Mouse (Mus musculus): ENCODE data around the gene Pias1. TPM values are rescaled to one million over a fixed set of nuclear protein-coding genes. Genes with fewer than 3 reads are reported as not detected.
A peak's percentile ranks its signal among the peaks of the same experiment; 100 is the strongest.

Pias1 gene
- polyA plus RNA-seq, 1 experiment: 36.5 TPM

DNA sequence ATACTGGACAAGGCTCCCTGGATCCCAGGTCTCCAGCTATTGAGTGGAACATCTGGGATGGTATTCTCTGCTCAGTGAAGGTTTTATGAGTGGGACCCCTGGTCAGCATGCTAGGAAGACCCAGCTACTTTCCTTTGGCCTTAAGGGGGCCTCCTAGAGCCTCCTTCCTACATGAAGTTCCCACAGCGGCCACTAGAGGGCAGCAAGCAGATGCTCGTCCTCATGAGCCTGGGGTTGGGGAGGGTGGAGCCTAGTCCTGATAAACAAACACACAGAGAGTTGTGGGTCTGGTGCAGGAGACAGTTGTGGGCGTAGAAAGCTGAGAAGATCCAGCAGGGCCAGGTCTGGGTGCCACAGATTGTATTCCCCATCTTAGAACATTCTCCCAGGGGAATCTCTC lies 140.0 kb downstream of the Pias1 start:
- no peak overlapping the region for H3K4me3 ChIP-seq (replicated peaks; ENCODE audit: extremely low read depth, low read depth, low read length)
- 0 out of 2 replicates have a peak, but pooled peaks cover 4% of the 10 kb centered on the region for H3K4me1 ChIP-seq (ENCODE audit: control insufficient read depth, insufficient read depth, low read length)
- DNase-seq: peak; percentile 89
- 0% methylated on average over 3 of the region's 3 CpGs for WGBS
- TF ChIP-seq POLR2A (IDR thresholded peaks at IDR 0.05; ENCODE audit: borderline replicate concordance, extremely low read depth, low read depth, low read length): no peak
- TF ChIP-seq CTCF (IDR thresholded peaks at IDR 0.05; ENCODE audit: insufficient read depth, low read length): peak; percentile 94

DNA sequence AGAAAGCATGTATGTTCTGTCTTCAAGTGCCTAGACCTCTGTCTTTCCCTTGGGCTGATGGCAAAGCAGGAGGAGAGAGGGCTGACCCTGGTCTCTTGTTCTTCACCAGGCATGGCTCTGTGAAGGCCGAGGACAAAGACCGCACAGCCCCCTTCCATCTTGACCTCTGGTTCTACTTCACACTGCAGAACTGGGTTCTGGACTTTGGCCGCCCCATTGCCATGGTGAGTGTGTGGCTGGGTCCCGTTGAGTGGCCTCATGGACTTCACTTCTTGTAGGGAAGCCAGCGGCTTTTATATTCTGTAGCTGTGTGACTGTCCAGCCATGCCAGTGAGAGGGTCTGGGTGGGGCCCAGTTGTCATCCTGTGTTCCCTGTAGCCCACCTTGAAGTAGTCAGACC lies 143.3 kb downstream of the Pias1 start:
- 95% methylated on average over 5 of the region's 5 CpGs for WGBS
- TF ChIP-seq CTCF (IDR thresholded peaks at IDR 0.05; ENCODE audit: insufficient read depth, low read length) (no peak), POLR2A (IDR thresholded peaks at IDR 0.05; ENCODE audit: borderline replicate concordance, extremely low read depth, low read depth, low read length) (no peak)
- Histone ChIP-seq H3K4me3 (replicated peaks; ENCODE audit: extremely low read depth, low read depth, low read length) (no peak overlapping the region), H3K4me1 (ENCODE audit: control insufficient read depth, insufficient read depth, low read length) (peaks cover 4% of the 10 kb centered on the region; the same call in 1 of the 2 replicates)
- DNase-seq: no peak

DNA sequence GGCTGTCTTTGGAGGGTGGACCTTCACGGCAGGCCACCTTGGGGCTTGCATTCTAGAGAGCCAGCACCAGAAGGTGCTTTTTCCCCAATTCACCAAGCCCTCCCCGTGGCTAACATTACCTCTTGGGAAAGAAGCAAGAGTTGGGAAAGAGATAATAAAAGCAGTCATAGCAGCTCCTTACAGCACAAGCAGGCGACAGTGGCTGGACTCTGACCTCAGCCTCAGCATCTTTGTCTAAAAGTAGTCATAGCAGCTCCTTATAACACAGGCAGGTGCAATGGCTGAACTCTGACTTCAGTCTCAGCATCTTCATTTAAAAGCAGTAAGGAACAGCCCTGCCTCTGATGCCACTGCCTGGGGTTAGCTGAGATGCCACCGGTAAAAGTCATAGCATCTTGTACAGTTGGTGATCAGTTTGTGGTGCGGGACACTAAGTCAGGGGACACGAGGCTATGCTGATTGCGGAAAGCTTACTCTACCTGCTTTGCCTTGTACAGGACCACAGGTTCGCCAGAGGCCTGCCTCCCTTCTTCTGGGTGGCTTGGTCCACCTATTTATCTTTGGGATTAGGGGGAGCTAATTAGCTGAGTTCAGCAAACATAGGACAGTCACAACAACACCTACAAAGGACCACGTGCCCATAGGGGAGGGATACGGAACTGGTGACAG lies 144.2 kb downstream of the Pias1 start:
- no peak for TF ChIP-seq CTCF (IDR thresholded peaks at IDR 0.05; ENCODE audit: insufficient read depth, low read length)
- no peak for TF ChIP-seq POLR2A (IDR thresholded peaks at IDR 0.05; ENCODE audit: borderline replicate concordance, extremely low read depth, low read depth, low read length)
- no peak for DNase-seq
- H3K4me1 ChIP-seq (ENCODE audit: control insufficient read depth, insufficient read depth, low read length): peaks cover 8% of the 10 kb centered on the region; the same call in 1 of the 2 replicates
- H3K4me3 ChIP-seq (replicated peaks; ENCODE audit: extremely low read depth, low read depth, low read length): no peak overlapping the region
- WGBS: 87% methylated on average over 10 of the region's 10 CpGs

DNA sequence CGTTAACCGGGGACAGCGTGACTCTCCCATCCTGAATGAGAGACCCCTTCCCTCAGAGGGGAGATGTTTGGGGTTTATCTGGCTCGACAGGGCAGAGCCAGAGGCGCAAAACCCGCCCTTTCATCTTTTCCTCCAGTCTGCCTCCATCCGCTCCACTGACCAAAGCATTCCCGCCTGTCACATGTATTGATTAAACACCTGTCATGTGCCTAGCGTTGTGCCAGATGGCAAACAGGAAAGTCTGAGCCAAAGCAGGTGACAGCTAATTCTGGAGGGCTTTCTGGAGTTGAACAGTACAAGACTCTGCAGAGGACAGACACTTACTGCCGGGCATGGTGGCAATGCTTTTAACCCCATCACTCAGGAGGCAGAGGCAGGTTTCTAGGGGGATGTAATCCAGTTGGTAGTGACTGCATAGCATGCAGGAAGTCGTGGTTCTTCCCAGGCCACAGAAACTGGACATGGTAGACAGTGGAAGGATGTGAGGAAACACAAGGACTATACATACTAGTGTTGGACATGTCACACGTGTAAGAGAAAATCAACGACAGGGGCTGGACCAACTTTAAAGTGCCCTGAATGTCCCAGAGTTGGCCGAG lies 148.5 kb downstream of the Pias1 start:
- TF ChIP-seq CTCF (IDR thresholded peaks at IDR 0.05; ENCODE audit: insufficient read depth, low read length) (no peak), POLR2A (IDR thresholded peaks at IDR 0.05; ENCODE audit: borderline replicate concordance, extremely low read depth, low read depth, low read length) (no peak)
- 11% methylated on average over 14 of the region's 14 CpGs for WGBS
- no peak for DNase-seq

DNA sequence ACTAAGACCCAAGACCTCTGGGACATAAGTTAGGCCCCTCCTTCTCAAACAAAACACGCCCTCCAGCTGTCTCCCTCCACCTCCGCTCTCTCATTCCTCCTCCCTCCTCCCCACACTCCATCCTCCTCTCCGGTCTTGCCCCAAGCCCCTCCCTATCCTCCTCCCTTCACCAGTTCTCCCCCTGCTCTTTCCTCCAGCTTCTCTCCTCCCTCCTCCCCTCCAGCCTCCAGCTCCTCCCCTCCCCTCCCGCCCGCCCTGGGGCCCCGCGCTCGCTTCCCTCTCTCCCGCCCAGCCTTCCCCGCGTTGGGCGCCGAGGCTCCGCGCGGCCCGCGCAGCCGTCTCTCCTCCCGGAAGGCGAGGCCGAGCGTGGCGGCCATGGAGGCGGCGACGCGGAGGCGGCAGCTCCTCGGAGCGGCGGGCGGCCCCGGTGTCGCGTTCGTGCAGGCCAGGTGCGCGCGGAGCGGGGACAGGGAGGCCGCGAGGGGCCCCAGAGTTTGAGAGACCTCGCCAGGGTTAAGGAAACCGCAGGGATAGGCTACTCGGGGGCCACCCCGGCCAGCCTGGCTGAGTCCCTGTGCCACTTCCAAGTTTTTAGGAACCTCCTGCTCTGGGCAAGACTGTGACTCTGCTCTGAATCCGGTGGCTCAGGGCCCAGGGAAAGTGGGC lies 149.1 kb downstream of the Pias1 start, which contains the start of gene Cln6:
Cln6 (plus strand) TSS at position 280 of the 666 bp plus-strand sequence.
- peak; percentile 29; the same call in 1 of the 2 replicates for TF ChIP-seq POLR2A (IDR thresholded peaks at IDR 0.05; ENCODE audit: borderline replicate concordance, extremely low read depth, low read depth, low read length)
- no peak for TF ChIP-seq CTCF (IDR thresholded peaks at IDR 0.05; ENCODE audit: insufficient read depth, low read length)
- WGBS: under 1% methylated on average over 46 of the region's 48 CpGs
- Histone ChIP-seq H3K4me1 (ENCODE audit: control insufficient read depth, insufficient read depth, low read length) (peaks cover 4% of the 10 kb centered on the region; the same call in 1 of the 2 replicates), H3K4me3 (replicated peaks; ENCODE audit: extremely low read depth, low read depth, low read length) (peak within 1 kb of the TSS; percentile 53)
- peak; percentile 71 for DNase-seq

More for the DNA sequence above, 148.5 kb downstream of the Pias1 start:
- Histone ChIP-seq H3K4me1 (ENCODE audit: control insufficient read depth, insufficient read depth, low read length) (peaks cover 4% of the 10 kb centered on the region; the same call in 1 of the 2 replicates), H3K4me3 (replicated peaks; ENCODE audit: extremely low read depth, low read depth, low read length) (peak overlapping the region; percentile 53)

DNA sequence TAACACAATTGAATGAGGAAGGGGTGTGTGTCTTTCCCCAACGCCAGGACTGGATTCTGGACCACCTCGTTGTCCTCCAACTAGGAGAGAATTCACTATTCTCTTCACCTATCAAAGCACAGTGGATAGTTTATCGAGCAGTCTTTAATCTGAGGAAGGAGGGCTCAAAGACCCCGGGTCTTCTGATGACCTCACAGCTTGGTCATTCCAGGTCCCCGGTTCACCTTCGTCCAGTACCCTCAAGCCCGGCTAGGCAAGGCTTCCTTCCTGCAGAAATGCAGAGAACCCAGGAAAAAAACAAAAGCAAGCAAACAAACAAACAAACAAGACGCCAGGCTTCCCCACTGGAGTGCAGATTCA lies 149.6 kb downstream of the Pias1 start:
- H3K4me3 ChIP-seq (replicated peaks; ENCODE audit: extremely low read depth, low read depth, low read length): peak overlapping the region; percentile 53
- no peak for TF ChIP-seq CTCF (IDR thresholded peaks at IDR 0.05; ENCODE audit: insufficient read depth, low read length)
- no peak for TF ChIP-seq POLR2A (IDR thresholded peaks at IDR 0.05; ENCODE audit: borderline replicate concordance, extremely low read depth, low read depth, low read length)
- WGBS: 5% methylated on average over 8 of the region's 8 CpGs
- H3K4me1 ChIP-seq (ENCODE audit: control insufficient read depth, insufficient read depth, low read length): peaks cover 4% of the 10 kb centered on the region; the same call in 1 of the 2 replicates
- no peak for DNase-seq

DNA sequence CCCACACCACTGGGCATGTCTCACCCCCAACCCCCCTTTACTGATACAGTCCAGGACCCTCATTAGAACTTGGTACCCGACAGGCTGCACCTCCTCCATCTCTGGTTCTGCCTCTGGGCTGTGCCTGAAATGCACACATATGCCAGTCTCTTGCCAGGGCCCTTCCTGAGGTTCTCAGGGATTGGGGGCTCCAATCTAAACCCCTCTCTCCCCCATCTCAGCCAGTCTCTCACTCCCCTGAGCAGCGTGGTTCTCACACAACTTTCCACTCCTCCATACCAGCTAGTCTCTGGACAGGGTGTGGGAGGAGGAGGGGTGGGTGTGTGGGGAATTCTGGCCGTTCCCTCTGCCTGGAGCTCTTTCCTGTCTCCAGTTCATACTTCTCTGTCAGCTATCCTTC lies 150.1 kb downstream of the Pias1 start:
- no peak overlapping the region for H3K4me3 ChIP-seq (replicated peaks; ENCODE audit: extremely low read depth, low read depth, low read length)
- TF ChIP-seq CTCF (IDR thresholded peaks at IDR 0.05; ENCODE audit: insufficient read depth, low read length) (no peak), POLR2A (IDR thresholded peaks at IDR 0.05; ENCODE audit: borderline replicate concordance, extremely low read depth, low read depth, low read length) (no peak)
- WGBS: 40% methylated on average over 3 of the region's 3 CpGs
- peaks cover 4% of the 10 kb centered on the region; the same call in 1 of the 2 replicates for H3K4me1 ChIP-seq (ENCODE audit: control insufficient read depth, insufficient read depth, low read length)
- no peak for DNase-seq

DNA sequence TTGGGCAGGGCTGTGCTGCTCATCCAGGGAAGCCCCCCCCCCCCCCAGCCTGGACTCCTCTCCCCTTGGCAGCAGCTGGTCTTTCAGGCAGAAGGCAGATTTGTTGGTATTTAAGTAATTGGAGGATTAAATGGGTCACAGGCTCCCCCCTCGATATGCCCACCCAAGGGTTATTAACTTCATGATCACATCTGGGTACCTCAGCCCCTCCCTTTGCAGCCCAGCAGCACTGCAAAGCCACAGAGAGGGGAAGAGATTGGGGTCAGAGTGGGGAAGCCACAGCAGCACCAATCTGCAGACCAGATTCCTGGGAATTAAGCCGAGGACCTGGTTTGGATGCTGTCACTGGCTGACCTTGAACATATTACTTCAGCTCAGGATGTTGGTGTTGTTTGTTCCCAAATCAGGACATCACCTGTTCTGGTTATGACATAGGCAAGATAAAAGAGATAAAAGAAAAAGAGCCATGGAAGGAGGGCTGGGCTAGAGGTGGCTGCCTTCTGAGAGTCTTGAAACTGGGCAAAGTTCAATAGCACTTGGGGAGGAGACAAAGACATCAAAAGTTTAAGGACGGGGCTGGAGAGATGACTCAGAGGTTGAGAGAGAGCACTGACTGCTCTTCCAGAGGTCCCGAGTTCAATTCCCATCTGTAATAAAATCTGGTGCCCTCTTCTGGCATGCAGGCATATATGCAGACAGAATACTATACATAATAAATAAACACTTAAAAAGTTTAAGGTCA lies 151.8 kb downstream of the Pias1 start:
- Histone ChIP-seq H3K4me1 (ENCODE audit: control insufficient read depth, insufficient read depth, low read length) (peaks cover 4% of the 10 kb centered on the region; the same call in 1 of the 2 replicates), H3K4me3 (replicated peaks; ENCODE audit: extremely low read depth, low read depth, low read length) (no peak overlapping the region)
- no peak for DNase-seq
- TF ChIP-seq POLR2A (IDR thresholded peaks at IDR 0.05; ENCODE audit: borderline replicate concordance, extremely low read depth, low read depth, low read length): no peak
- no peak for TF ChIP-seq CTCF (IDR thresholded peaks at IDR 0.05; ENCODE audit: insufficient read depth, low read length)
- 57% methylated on average over 4 of the region's 4 CpGs for WGBS

DNA sequence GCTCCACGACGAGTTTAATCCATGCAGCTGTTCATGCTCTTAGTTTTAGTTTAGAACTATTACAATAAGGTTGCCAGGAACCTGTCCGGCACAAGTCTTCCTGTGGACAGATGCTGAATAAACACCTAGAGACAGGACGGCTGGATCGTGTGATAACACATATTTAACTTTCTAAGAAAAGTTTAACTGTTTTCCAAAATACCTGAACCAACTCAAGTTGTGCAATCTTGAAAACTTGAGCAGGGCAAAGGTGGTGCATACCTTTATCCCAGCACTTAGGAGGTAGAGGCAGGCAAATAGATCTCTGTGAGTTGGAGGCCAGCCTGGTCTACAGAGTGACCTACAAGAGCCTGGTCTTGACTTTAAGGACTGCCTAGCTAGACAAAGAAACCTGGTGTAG lies 152.8 kb downstream of the Pias1 start:
- DNase-seq: no peak
- TF ChIP-seq POLR2A (IDR thresholded peaks at IDR 0.05; ENCODE audit: borderline replicate concordance, extremely low read depth, low read depth, low read length): no peak
- no peak for TF ChIP-seq CTCF (IDR thresholded peaks at IDR 0.05; ENCODE audit: insufficient read depth, low read length)
- 50% methylated on average over 5 of the region's 5 CpGs for WGBS
- Histone ChIP-seq H3K4me3 (replicated peaks; ENCODE audit: extremely low read depth, low read depth, low read length) (no peak overlapping the region), H3K4me1 (ENCODE audit: control insufficient read depth, insufficient read depth, low read length) (peaks cover 4% of the 10 kb centered on the region; the same call in 1 of the 2 replicates)
